Mouse (Mus musculus) hindbrain, embryonic 13.5 days (tissue): Measurements from ENCODE around the gene Gm44579. TPM values are rescaled to one million over a fixed set of nuclear protein-coding genes. Genes with fewer than 3 reads are reported as not detected.

ENCODE experiments used
- ATAC-seq: fragments of 200-750 bp; cut with Nextera tagmentation; 2 replicates; pipeline ENCODE4 v1.8.0; 2017; ENCODE audit warnings: moderate TSS enrichment; ENCODE audit not compliant: low FRiP score
- H3K27ac ChIP-seq: fragments of 300-500 bp; sonication (generic); 2 replicates; pipeline ENCODE4 v1.5.1; 2015; ENCODE audit warnings: inconsistent platforms, mild to moderate bottlenecking, moderate library complexity
- H3K27me3 ChIP-seq: fragments of 300-500 bp; sonication (generic); 2 replicates; pipeline ENCODE4 v1.6.1; 2015; ENCODE audit warnings: mild to moderate bottlenecking, inconsistent platforms
- H3K36me3 ChIP-seq: fragments of 300-500 bp; sonication (generic); 2 replicates; pipeline ENCODE4 v1.6.1; 2015; ENCODE audit warnings: mild to moderate bottlenecking, inconsistent platforms
- H3K4me1 ChIP-seq: fragments of 300-500 bp; sonication (generic); replicated peaks from 2 replicates; pipeline ENCODE4 v1.6.1; 2015; ENCODE audit warnings: inconsistent platforms
- H3K4me2 ChIP-seq: fragments of 300-500 bp; sonication (generic); 2 replicates; pipeline ENCODE4 v1.6.1; 2015; ENCODE audit warnings: inconsistent platforms, mild to moderate bottlenecking, moderate library complexity
- H3K4me3 ChIP-seq: fragments of 300-500 bp; sonication (generic); 2 replicates; pipeline ENCODE4 v1.5.1; 2015; ENCODE audit warnings: mild to moderate bottlenecking, inconsistent platforms
- H3K9ac ChIP-seq: fragments of 300-500 bp; sonication (generic); 2 replicates; pipeline ENCODE4 v1.6.1; 2015; ENCODE audit warnings: mild to moderate bottlenecking, inconsistent platforms
- H3K9me3 ChIP-seq: fragments of 300-500 bp; sonication (generic); 2 replicates; pipeline ENCODE4 v1.6.1; 2016; ENCODE audit warnings: inconsistent platforms
- whole genome bisulfite sequencing: fragments of 180-500 bp; shearing (Covaris S2); methylation state at CpG from one replicate; pipeline ENCODE4 v1.1.7; 2015; 5-methylcytosine and 5-hydroxymethylcytosine counted together
- polyA plus RNA-seq: library from polyadenylated mRNA; unstranded; fragments of >200 nt; fragmentation: Nextera tagmentation; extraction: Ambion mirVana; gene quantifications from 2 replicates; pipeline ENCODE4 v1.2.1, GENCODE M21; 2015

Gm44579 gene
- polyA plus RNA-seq, result not detected in 2 replicates

DNA sequence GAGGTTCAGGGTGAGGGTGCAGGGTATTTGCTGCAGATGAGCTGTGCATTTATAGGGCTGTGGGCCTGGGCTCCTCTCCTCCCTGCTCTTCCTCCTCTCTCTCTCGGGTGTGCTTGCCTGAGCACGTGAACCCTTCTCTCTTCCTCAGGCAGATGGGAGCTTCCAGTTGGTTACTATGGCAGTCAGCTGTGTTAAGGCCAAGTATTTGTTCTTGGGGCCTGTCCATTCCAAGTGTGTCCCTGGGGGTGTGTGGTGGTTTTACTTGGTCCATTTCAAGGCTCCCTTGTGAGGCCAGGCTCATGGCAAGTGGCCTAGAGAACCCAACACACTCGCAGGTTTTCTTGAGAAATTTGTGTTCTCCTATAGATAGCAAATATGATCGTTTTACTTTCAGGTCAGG lies at the start of gene Gm44579, which contains the start of gene Olfr287:
TSS of gene Gm44579 (minus strand) at position 101 of the 400 bp plus-strand sequence.
TSS of gene Olfr287 (minus strand) at position 180 of the 400 bp plus-strand sequence.
- Histone ChIP-seq H3K4me3 (no peak within 1 kb of the TSS), H3K4me1 (no peaks in the 10 kb centered on the region), H3K9me3 (no peaks in the 10 kb centered on the region), H3K36me3 (no peaks in the 10 kb centered on the region), H3K9ac (no peak within 1 kb of the TSS), H3K27me3 (no peaks in the 10 kb centered on the region), H3K27ac (no peak within 1 kb of the TSS), H3K4me2 (no peak within 1 kb of the TSS)
- 65% methylated on average over 4 of the region's 4 CpGs for WGBS
- no peak for ATAC-seq

DNA sequence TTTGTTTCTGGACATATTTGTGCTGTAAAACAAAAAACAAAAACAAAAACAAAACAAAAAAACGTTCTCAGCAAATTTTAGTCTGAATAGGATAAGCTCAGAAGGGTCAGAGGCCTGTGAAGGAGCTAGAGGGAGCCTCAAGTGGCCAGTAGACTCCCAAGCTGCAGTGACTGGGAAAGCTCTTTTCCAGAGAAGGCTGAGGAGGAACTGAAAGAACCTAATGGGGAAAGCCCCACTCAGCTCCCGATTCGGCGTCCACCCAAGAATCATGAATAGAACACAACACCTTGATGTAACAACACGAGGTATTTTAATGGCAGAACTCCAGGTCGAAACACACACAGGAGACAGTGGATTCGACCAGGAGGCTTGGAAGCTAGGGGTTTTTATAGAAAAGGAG lies 37.0 kb upstream of the Gm44579 start:
- 89% methylated on average over 7 of the region's 7 CpGs for whole genome bisulfite sequencing

DNA sequence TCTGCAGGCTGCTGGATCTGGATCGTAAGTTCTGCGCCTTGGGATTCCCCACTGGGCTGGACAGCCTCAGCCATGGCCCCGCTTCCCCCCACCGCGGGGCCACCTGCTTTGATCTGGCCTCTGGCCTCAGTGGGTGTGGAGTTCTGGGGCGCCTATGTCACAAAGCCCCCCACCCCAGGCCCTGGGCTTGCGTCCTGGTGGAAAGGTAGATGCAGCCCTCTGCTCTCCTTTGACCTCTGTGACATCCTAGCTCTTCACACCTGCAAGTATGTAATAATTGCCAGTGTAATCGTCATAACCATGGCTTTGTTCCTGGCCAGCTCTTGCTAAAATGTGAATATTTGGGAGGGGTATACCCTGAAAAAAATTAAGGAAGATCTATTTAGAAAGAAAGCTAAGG lies 36.4 kb upstream of the Gm44579 start, which contains the start of gene H1fnt:
TSS of gene H1fnt (minus strand) at position 101 of the 400 bp plus-strand sequence.
- H3K4me2 ChIP-seq, result no peak within 1 kb of the TSS
- H3K4me3 ChIP-seq, result no peak within 1 kb of the TSS
- H3K27me3 ChIP-seq, result no peaks in the 10 kb centered on the region
- no peak for ATAC-seq
- H3K27ac ChIP-seq, result no peak within 1 kb of the TSS
- no peaks in the 10 kb centered on the region for H3K36me3 ChIP-seq
- no peak within 1 kb of the TSS for H3K9ac ChIP-seq
- no peaks in the 10 kb centered on the region; the same call in 1 of the 2 replicates for H3K9me3 ChIP-seq
- H3K4me1 ChIP-seq, result no peaks in the 10 kb centered on the region
- WGBS, result 81% methylated on average over 8 of the region's 8 CpGs

More for the DNA sequence above, 37.0 kb upstream of the Gm44579 start:
- no peak overlapping the region for H3K27ac ChIP-seq
- no peak for ATAC-seq
- no peak overlapping the region for H3K4me3 ChIP-seq
- no peak overlapping the region for H3K9ac ChIP-seq
- no peak overlapping the region for H3K4me2 ChIP-seq
- no peaks in the 10 kb centered on the region for H3K36me3 ChIP-seq
- no peaks in the 10 kb centered on the region for H3K4me1 ChIP-seq
- no peaks in the 10 kb centered on the region for H3K27me3 ChIP-seq
- H3K9me3 ChIP-seq, result no peaks in the 10 kb centered on the region; the same call in 1 of the 2 replicates

DNA sequence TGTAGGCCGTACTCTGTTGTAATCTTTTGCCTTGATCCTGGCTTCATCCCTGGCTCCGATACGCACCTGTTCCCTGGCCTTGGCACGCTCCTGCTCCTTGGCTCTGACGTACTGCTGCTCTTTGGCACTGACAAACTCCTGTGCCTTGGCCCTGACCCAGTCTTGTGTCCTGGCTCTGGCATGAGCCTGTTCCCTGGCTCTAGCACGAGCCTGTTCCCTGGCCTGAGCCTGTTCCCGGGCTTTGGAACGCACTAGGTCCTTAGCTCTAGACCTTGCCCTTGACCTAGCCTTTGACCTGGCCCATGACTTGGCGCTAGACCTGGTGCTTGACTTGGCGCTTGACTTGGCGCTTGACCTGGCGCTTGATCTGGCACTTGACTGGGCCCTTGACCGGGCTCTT lies 35.5 kb upstream of the Gm44579 start:
- Histone ChIP-seq H3K27me3 (no peaks in the 10 kb centered on the region), H3K4me1 (no peaks in the 10 kb centered on the region), H3K36me3 (no peaks in the 10 kb centered on the region), H3K4me3 (no peak overlapping the region), H3K9me3 (no peaks in the 10 kb centered on the region), H3K27ac (no peak overlapping the region), H3K4me2 (no peak overlapping the region), H3K9ac (no peak overlapping the region)
- 92% methylated on average over 13 of the region's 13 CpGs for WGBS
- ATAC-seq, result no peak

DNA sequence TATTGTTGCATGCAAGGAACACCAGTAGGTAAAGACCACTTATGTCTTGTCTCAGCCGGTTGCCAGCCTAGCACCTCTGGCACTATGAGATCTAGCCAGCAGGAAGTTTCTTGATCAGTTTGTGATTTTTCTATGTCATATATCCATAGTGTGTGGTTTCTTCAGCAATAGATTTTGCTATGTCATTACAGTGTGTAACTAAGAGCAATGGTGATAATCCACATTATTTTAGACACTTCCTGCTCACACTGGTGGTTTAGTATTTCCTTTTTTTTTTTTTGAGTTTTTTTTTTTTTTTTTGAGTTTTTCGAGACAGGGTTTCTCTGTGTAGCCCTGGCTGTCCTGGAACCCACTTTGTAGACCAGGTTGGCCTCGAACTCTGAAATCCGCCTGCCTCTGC lies 14.7 kb upstream of the Gm44579 start:
- no peaks in the 10 kb centered on the region for H3K9me3 ChIP-seq
- WGBS, result 96% methylated on average over 4 of the region's 4 CpGs
- no peak for ATAC-seq
- no peak overlapping the region for H3K9ac ChIP-seq
- H3K27me3 ChIP-seq, result no peaks in the 10 kb centered on the region; the same call in 1 of the 2 replicates
- H3K4me3 ChIP-seq, result no peak overlapping the region
- H3K36me3 ChIP-seq, result no peaks in the 10 kb centered on the region
- H3K4me2 ChIP-seq, result no peak overlapping the region
- no peaks in the 10 kb centered on the region for H3K4me1 ChIP-seq
- H3K27ac ChIP-seq, result no peak overlapping the region

DNA sequence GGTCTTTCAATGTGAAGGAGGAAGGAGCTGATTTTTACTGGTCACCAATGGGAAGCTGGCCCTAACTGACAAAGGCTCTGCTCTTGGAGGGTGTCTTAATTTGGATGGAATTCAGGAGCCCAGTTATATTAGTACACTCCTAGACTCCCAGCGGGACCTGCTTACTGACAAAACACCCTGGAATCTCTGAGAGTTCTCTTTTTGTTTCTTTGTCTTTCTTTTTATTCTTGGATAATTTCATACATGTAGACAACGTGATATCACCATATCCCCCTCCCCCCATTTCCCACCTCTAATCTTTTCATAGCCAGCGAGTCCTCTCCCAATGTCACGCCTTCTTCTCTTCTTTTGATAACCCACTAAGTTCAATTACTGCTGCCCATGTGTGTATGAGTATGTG lies 13.6 kb upstream of the Gm44579 start, which contains the start of gene Olfr286:
TSS of gene Olfr286 (minus strand) at position 101 of the 400 bp plus-strand sequence.
- WGBS, result 89% methylated on average over 4 of the region's 4 CpGs
- H3K36me3 ChIP-seq, result no peaks in the 10 kb centered on the region
- H3K4me3 ChIP-seq, result no peak within 1 kb of the TSS
- no peaks in the 10 kb centered on the region; the same call in 1 of the 2 replicates for H3K27me3 ChIP-seq
- no peak within 1 kb of the TSS for H3K27ac ChIP-seq
- H3K9ac ChIP-seq, result no peak within 1 kb of the TSS
- H3K4me2 ChIP-seq, result no peak within 1 kb of the TSS
- no peak for ATAC-seq
- no peaks in the 10 kb centered on the region for H3K9me3 ChIP-seq
- H3K4me1 ChIP-seq, result no peaks in the 10 kb centered on the region

DNA sequence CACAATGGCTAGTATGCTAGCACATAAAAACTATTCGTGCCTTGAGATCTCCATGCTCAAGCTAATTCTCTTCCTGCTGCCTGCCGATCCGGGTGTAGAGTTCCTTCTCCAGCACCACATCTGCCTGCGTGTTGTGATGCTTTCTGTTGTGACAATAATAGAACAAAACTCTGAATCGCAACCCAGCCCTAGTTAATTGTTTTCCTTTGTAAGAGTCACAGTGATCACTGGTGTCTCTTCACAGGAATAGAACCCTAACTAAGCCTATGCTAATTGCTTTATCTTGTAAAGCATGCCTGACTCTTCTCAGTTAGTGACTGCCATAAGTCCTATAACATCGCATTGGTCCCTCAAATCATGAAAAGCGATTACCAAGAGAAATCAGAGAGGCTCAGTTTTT lies 5.3 kb upstream of the Gm44579 start:
- no peak overlapping the region for H3K27ac ChIP-seq
- no peak overlapping the region for H3K4me3 ChIP-seq
- no peaks in the 10 kb centered on the region for H3K9me3 ChIP-seq
- no peak overlapping the region for H3K9ac ChIP-seq
- 69% methylated on average over 7 of the region's 7 CpGs for WGBS
- ATAC-seq, result no peak
- H3K27me3 ChIP-seq, result no peaks in the 10 kb centered on the region; the same call in 1 of the 2 replicates
- H3K4me2 ChIP-seq, result no peak overlapping the region
- no peaks in the 10 kb centered on the region for H3K36me3 ChIP-seq
- no peaks in the 10 kb centered on the region for H3K4me1 ChIP-seq

DNA sequence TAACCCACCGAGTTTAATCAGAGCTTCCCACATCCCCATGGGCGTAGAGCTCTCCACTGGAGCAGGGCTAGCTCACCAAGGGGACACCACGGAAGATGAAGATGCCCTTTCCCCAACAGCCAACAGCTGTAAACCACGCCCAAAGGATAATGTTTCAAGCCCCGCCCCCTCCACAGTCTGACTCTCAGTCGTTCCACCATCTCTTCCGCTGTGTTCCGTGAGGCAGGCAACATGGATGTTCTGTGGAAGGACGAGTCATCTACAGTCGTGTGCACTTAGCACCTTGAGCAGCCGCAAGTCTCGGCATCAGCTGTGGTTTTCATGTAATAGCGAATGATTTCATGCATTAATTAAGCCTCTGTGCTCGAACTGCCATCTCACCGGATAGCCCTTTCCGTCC lies 4.8 kb upstream of the Gm44579 start:
- H3K27me3 ChIP-seq, result no peaks in the 10 kb centered on the region
- no peak overlapping the region for H3K27ac ChIP-seq
- no peak overlapping the region for H3K4me2 ChIP-seq
- no peak for ATAC-seq
- no peaks in the 10 kb centered on the region for H3K9me3 ChIP-seq
- H3K4me3 ChIP-seq, result no peak overlapping the region
- no peak overlapping the region for H3K9ac ChIP-seq
- H3K36me3 ChIP-seq, result no peaks in the 10 kb centered on the region
- H3K4me1 ChIP-seq, result no peaks in the 10 kb centered on the region
- WGBS, result 48% methylated on average over 16 of the region's 16 CpGs

DNA sequence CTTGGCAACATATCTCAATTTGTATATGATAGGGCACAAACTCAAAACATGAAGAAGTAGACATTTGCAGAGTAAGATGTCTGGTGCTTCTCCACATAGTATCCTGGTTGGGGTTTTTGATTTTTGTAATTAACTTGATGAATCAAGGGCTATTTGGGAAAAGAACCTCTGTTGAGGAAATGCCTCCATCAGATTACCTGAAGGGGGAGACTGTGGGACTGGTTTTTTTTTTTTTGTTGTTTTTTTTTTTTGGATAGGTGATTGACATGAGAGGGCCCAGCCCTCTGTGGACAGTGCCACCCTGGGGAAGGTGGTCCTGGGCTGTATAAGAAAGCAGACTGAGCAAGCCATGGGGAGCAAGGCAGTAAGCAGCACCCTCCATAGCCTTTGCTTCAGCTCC lies 1.6 kb upstream of the Gm44579 start:
- no peaks in the 10 kb centered on the region for H3K9me3 ChIP-seq
- no peak overlapping the region for H3K4me3 ChIP-seq
- H3K27me3 ChIP-seq, result no peaks in the 10 kb centered on the region
- no peak overlapping the region for H3K4me2 ChIP-seq
- no peaks in the 10 kb centered on the region for H3K36me3 ChIP-seq
- no peak for ATAC-seq
- no peaks in the 10 kb centered on the region for H3K4me1 ChIP-seq
- no peak overlapping the region for H3K9ac ChIP-seq
- H3K27ac ChIP-seq, result no peak overlapping the region

DNA sequence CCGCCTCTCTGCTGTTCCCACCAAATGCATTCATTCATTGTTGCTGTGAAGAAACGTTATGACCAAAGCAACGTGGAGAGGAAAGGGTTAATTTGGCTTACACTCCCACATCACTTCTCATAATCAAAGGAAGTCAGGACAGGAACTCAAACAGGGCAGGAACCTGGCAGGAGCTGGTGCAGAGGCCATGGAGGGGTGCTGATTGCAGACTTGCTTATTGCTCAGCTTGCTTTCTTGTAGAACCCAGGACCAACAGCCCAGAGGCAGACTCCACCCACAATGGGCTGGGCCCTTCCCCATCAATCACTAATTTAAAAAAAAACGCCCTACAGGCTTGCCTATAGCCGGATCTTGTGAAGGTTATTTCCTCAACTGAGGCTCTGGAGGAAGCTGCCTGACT lies 6.6 kb downstream of the Gm44579 start:
- no peak overlapping the region for H3K4me2 ChIP-seq
- no peak for ATAC-seq

DNA sequence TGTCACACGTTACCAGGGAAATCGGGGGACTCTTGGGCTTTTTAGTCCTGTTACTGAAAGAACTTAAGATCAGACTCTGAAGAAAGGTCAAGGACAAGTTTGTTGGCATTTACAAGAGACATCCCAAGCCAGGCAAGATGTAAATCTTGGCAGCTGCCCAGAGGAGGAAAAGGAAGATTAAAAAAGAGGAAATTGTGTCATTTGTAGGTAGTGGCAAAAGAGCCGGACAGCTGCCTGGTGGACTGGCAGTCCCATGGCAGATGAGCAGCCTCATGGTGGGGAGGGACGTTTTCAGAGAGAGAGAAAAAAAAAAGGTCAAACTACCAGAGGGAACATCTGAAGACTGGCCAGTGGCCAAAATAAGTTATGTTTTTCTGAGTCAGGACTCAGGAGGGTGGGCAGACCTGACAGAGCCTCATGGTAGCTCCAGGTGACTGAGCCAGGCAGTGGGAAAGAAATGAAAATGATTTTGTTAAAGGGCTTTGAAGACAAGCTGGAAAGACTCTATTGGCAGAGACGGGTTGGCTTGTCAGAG lies 7.4 kb downstream of the Gm44579 start:
- WGBS, result 83% methylated on average over 5 of the region's 5 CpGs
- Histone ChIP-seq H3K9ac (no peak overlapping the region), H3K4me2 (no peak overlapping the region)

More for the DNA sequence above, 6.6 kb downstream of the Gm44579 start:
- 75% methylated on average over 5 of the region's 5 CpGs for WGBS
- H3K4me1 ChIP-seq, result no peaks in the 10 kb centered on the region
- no peak overlapping the region for H3K4me3 ChIP-seq
- no peaks in the 10 kb centered on the region for H3K27me3 ChIP-seq
- H3K27ac ChIP-seq, result no peak overlapping the region
- H3K36me3 ChIP-seq, result no peaks in the 10 kb centered on the region
- H3K9me3 ChIP-seq, result no peaks in the 10 kb centered on the region
- H3K9ac ChIP-seq, result no peak overlapping the region

DNA sequence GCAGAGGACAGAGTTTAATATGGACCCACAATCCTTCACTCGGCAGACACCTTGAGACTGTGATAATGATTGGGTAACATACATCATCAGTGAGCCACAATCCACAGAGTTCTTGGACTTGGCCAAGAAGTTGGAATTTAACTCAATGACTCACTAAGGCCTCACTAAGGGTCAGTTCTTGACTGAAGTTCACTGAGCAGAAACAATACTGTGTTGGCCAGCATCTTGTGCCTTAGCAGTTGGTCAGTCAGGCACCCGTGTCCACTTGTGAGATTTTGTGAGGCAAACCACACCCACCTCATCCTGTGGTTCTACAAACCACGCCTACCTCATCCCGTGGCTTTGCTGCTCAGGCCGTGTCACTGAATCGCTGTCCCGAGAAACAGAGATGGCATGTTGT lies 11.1 kb downstream of the Gm44579 start:
- H3K9me3 ChIP-seq, result no peaks in the 10 kb centered on the region
- no peak overlapping the region for H3K4me3 ChIP-seq
- H3K9ac ChIP-seq, result no peak overlapping the region
- H3K36me3 ChIP-seq, result no peaks in the 10 kb centered on the region
- H3K4me2 ChIP-seq, result no peak overlapping the region
- H3K4me1 ChIP-seq, result no peaks in the 10 kb centered on the region
- WGBS, result 82% methylated on average over 7 of the region's 7 CpGs
- H3K27me3 ChIP-seq, result no peaks in the 10 kb centered on the region
- H3K27ac ChIP-seq, result no peak overlapping the region
- no peak for ATAC-seq

More for the DNA sequence above, 7.4 kb downstream of the Gm44579 start:
- H3K4me3 ChIP-seq, result no peak overlapping the region
- H3K27me3 ChIP-seq, result no peaks in the 10 kb centered on the region
- ATAC-seq, result no peak
- no peaks in the 10 kb centered on the region for H3K4me1 ChIP-seq
- H3K9me3 ChIP-seq, result no peaks in the 10 kb centered on the region
- H3K36me3 ChIP-seq, result no peaks in the 10 kb centered on the region
- no peak overlapping the region for H3K27ac ChIP-seq

DNA sequence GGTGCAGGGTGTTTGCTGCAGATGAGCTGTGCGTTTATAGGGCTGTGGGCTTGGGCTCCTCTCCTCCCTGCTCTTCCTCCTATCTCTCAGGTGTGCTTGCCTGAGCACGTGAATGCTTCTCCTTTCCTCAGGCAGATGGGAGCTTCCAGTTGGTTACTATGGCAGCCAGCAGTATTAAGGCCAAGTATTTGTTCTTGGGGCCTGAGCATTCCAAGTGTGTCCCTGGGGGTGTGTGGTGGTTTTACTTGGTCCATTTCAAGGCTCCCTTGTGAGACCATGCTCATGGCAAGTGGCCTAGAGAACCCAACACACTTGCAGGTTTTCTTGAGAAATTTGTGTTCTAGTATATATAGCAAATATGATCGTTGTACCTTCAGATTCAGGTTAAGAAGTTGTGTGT lies 25.3 kb downstream of the Gm44579 start, which contains the start of gene Olfr288:
TSS of gene Olfr288 (minus strand) at position 101 of the 400 bp plus-strand sequence.
- Histone ChIP-seq H3K27ac (no peak within 1 kb of the TSS), H3K27me3 (no peaks in the 10 kb centered on the region), H3K9ac (no peak within 1 kb of the TSS), H3K9me3 (no peaks in the 10 kb centered on the region), H3K4me3 (no peak within 1 kb of the TSS), H3K4me1 (no peaks in the 10 kb centered on the region), H3K4me2 (no peak within 1 kb of the TSS), H3K36me3 (no peaks in the 10 kb centered on the region)
- 81% methylated on average over 3 of the region's 3 CpGs for WGBS
- ATAC-seq, result no peak
